Mouse (Mus musculus) cerebellum, postnatal 10 days (tissue): Measurements from ENCODE around the gene Cnnm3.

ENCODE experiments used
- DNase-seq, 2 experiments: peaks; one replicate each; pipeline ENCODE4 v3.0.0; 2021; ENCODE audit warnings: mixed read lengths in 2 of 2

Cnnm3 gene

GRCm38 (mm10) chr1:36558031-36558993 lies 46.6 kb downstream of the Cnnm3 start, which contains the start of gene Sema4c:
Gene Sema4c, minus strand, starts transcription at chr1:36558349.
- peak; percentile 86 to 88 for DNase-seq

DNA sequence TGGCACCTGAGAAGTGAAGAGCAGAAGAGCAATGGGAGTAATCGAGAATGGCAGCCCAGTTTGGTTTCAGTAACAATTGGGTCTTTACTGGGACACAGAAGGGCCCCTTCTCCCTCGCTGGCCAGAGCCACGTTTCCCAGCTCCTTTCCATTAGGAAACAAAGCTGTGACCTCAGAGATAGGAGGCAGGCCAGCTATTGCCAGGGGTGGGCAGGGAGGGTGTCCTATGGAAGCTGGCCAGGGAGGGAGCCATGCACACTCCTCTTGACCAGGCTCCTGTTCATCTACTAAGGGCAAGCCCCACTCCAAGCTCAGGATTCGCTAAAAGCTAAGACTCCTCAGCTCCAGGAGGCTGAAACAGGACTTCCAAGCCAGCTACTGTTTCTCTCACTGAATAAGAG lies 47.6 kb downstream of the Cnnm3 start:
- peak in 1 of 2 experiments; percentile 52 for DNase-seq

DNA sequence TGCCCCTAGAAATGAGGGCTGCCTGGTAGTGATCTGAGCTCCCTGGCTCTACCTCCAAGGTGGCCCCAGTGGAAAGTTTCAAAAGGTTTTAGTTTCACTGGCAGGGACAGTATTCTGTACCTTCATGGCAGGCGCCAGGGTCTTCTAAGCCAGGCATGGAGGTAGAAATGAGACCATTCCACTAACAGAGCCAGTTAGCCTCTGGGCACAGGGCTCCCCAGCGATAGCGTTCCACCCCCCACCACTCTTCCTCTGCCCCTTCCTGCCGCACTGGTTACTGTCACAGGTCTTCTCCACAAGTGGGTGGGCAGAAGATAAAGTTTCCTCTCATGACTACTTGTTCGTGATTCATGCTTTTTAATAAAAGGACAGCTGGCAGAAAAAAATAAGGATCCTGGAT lies 48.2 kb downstream of the Cnnm3 start:
- no peak for DNase-seq

- DNase-seq = no peak
These were observed 49.2 kb downstream of the Cnnm3 start for GRCm38 (mm10) chr1:36560903-36561302.

- no peak for DNase-seq
These were observed 50.7 kb downstream of the Cnnm3 start for GRCm38 (mm10) chr1:36562388-36562787.

- DNase-seq = peak in 1 of 2 experiments; percentile 73
These were observed 51.5 kb downstream of the Cnnm3 start for GRCm38 (mm10) chr1:36563197-36563596.

DNA sequence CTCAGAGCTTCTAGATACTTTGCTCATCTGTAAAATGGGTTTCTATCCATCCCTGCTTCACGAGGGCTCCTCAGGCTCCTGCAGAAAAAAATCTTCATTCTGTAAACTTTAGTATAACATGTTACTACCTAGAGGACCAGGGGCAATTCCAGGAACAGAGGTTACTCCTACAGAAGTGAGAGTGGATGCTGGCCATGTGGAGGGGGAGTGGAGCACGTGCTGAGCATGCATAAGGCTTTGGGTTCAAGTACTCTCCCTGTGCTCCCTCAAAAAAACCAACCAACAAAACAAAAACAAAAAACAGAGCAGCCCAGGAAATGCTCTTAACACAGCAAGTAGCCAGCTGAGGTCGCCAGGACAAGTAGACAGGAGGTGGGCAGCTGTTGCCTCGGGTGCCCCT lies 52.0 kb downstream of the Cnnm3 start:
- DNase-seq = no peak

GRCm38 (mm10) chr1:36564101-36564500 lies 52.4 kb downstream of the Cnnm3 start:
- no peak for DNase-seq

- DNase-seq = no peak
These were observed 54.8 kb downstream of the Cnnm3 start for GRCm38 (mm10) chr1:36566425-36566824.

GRCm38 (mm10) chr1:36567818-36568603 lies 56.3 kb downstream of the Cnnm3 start:
- DNase-seq = no peak

- DNase-seq = no peak
These were observed 57.1 kb downstream of the Cnnm3 start for GRCm38 (mm10) chr1:36568776-36569175.

- DNase-seq = no peak
These were observed 58.1 kb downstream of the Cnnm3 start for GRCm38 (mm10) chr1:36569694-36570276.

GRCm38 (mm10) chr1:36570320-36570719 lies 58.7 kb downstream of the Cnnm3 start:
- DNase-seq = no peak

GRCm38 (mm10) chr1:36571627-36572026 lies 60.0 kb downstream of the Cnnm3 start:
- DNase-seq = no peak

GRCm38 (mm10) chr1:36572140-36572700 lies 60.6 kb downstream of the Cnnm3 start:
- DNase-seq = no peak

GRCm38 (mm10) chr1:36572709-36573108 lies 61.0 kb downstream of the Cnnm3 start:
- DNase-seq = no peak

DNA sequence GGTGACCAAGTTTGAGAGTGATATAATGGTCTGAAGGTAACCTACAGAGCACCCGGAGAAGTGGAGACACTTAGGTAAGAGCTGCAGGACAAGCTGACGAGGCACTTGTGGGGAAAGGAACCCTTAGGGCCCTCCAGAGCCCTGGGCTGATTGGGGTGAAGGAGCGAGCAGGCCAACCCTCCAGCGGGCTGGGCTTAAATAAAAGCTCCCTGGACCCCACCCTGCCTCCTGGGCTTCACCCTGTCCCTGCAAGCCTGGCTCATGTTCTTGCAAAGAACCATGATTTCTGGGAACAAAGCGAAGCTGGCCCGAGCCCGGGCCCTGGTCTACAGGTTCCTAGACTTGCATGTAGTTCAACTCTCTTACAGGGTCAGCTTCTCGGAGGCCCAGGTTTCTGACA lies 61.9 kb downstream of the Cnnm3 start:
- DNase-seq = no peak

GRCm38 (mm10) chr1:36574196-36574955 lies 62.7 kb downstream of the Cnnm3 start:
- DNase-seq = peak; percentile 73 to 78

GRCm38 (mm10) chr1:36575347-36575746 lies 63.7 kb downstream of the Cnnm3 start:
- DNase-seq = no peak

GRCm38 (mm10) chr1:36576991-36577675 lies 65.5 kb downstream of the Cnnm3 start:
- DNase-seq = no peak
